Mouse (Mus musculus) embryonic facial prominence, embryonic 11.5 days (tissue): Measurements from ENCODE around the gene Pex6. TPM values are rescaled to one million over a fixed set of nuclear protein-coding genes. Genes with fewer than 3 reads are reported as not detected.

Experiments
- ATAC-seq: fragments of 200-750 bp; cut with Nextera tagmentation; replicated peaks from 2 replicates; pipeline ENCODE4 v1.8.0; 2017; ENCODE audit warnings: low read depth; ENCODE audit not compliant: insufficient number of reproducible peaks, low FRiP score, low TSS enrichment
- DNase-seq: peaks from one replicate; pipeline ENCODE4 v3.0.0-alpha.2; 2015; ENCODE audit warnings: low spot score
- H3K27ac ChIP-seq: fragments of 300-500 bp; sonication (generic); replicated peaks from 2 replicates; pipeline ENCODE4 v1.5.1; 2014; ENCODE audit warnings: mild to moderate bottlenecking, low read depth, low read length, control low read depth
- H3K27me3 ChIP-seq: fragments of 300-500 bp; sonication (generic); 2 replicates; pipeline ENCODE4 v1.6.1; 2014; ENCODE audit warnings: mild to moderate bottlenecking, low read length, moderate library complexity, mixed read lengths; ENCODE audit not compliant: control insufficient read depth, insufficient read depth
- H3K36me3 ChIP-seq: fragments of 300-500 bp; sonication (generic); replicated peaks from 2 replicates; pipeline ENCODE4 v1.6.1; 2014; ENCODE audit warnings: low read depth, mild to moderate bottlenecking, low read length, moderate library complexity, mixed read lengths; ENCODE audit not compliant: control insufficient read depth, insufficient read depth
- H3K4me1 ChIP-seq: fragments of 300-500 bp; sonication (generic); 2 replicates; pipeline ENCODE4 v1.6.1; 2014; ENCODE audit warnings: low read length, mixed read lengths; ENCODE audit not compliant: control insufficient read depth, insufficient read depth
- H3K4me2 ChIP-seq: fragments of 300-500 bp; sonication (generic); 2 replicates; pipeline ENCODE4 v1.6.1; 2014; ENCODE audit warnings: low read depth, mild to moderate bottlenecking, control low read depth, low read length, moderate library complexity
- H3K4me3 ChIP-seq: fragments of 300-500 bp; sonication (generic); 2 replicates; pipeline ENCODE4 v1.5.1; 2014; ENCODE audit warnings: low read depth, low read length, control low read depth
- H3K9ac ChIP-seq: fragments of 300-500 bp; sonication (generic); replicated peaks from 2 replicates; pipeline ENCODE4 v1.6.1; 2014; ENCODE audit warnings: mild to moderate bottlenecking, control low read depth, low read length
- H3K9me3 ChIP-seq: fragments of 300-500 bp; sonication (generic); replicated peaks from 2 replicates; pipeline ENCODE4 v1.6.1; 2016; ENCODE audit warnings: mild to moderate bottlenecking, low read length, inconsistent platforms, mixed read lengths; ENCODE audit not compliant: control insufficient read depth
- WGBS: fragments of 180-500 bp; shearing (Covaris S2); extraction: QIAGEN DNeasy Blood & Tissue Kit; methylation state at CpG from one replicate; pipeline ENCODE4 v1.1.7; 2014; 5-methylcytosine and 5-hydroxymethylcytosine counted together
- polyA plus RNA-seq: library from polyadenylated mRNA; unstranded; fragments of >200 nt; fragmentation: Nextera tagmentation; extraction: Ambion mirVana; gene quantifications from 2 replicates; pipeline ENCODE4 v1.2.1, GENCODE M21; 2014

The Pex6 gene
- polyA plus RNA-seq, 1 experiment from 2014 or later: 13.9 TPM

DNA sequence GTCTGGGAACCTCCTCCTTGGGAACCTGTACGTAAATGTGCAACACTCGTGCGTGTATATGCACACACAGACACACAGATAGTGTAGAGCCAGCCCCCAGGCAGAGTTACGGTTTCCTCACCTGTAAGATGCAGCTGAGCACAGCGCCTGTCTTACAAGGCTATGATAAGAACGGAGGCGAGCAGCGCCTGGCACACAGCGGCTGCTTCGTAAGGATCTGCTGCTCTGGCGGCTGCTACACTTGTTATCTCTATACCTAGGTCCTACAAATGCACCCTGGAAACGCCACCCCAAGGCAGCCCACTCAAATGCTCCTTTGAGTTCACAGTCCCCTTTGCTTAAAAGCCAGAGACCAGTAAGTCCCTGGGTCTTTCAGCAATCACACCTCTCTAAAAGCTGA is 20.6 kb upstream of the Pex6 start:
- Histone ChIP-seq H3K4me1 (no peaks in the 10 kb centered on the region), H3K9ac (no peak overlapping the region), H3K36me3 (peaks cover 8% of the 10 kb centered on the region; the same call in 1 of the 2 replicates), H3K27me3 (no peaks in the 10 kb centered on the region), H3K4me3 (no peak overlapping the region), H3K4me2 (no peak overlapping the region), H3K27ac (no peak overlapping the region), H3K9me3 (no peaks in the 10 kb centered on the region)
- DNase-seq (no peak), ATAC-seq (no peak)
- 94% methylated on average over 12 of the region's 12 CpGs for WGBS

DNA sequence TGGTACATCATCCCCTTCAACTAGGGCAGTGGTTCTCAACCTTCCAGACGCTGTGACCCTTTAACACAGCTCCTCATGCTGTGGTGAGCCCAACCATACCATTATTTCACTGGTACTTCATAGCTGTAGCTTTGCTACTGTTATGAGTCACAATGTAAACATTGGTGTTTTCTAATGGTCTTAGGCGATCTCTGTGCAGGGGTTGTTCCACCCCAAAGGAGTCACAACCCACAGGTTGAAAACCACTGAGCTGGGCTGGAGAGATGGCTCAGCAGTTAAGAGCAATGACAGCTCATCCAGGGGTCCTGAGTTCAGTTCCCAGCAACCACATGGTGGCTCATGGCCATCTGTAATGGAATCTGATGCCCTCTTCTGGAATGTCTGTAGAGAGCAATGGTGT is 19.9 kb upstream of the Pex6 start:
- WGBS: 90% methylated on average over 2 of the region's 2 CpGs
- no peak overlapping the region for H3K27ac ChIP-seq

DNA sequence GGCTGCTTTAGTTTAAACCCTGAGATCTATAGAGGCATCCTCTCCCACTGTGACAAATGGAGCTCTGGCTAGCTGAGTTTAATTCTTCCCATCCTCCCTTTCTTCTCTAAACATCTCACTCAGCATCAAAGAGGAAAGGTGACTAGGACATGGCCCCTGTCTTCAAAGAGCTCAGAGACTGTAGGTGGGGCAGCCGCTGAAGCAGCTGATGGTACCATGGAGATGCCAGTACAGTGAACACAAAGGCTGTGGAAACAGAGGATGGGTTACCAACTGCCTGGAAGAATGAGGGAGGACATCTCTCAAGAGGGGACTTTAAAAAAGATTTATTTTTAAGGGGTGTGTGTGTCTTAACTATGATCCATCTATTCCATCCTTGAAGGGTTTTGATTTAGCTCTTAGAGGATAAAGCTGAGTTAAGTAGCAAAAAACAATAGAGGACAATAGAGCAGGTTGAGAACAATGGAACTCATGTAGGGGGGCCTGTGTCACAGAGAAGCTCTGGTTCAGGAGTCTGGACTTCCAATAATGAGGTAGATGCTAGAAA is 16.7 kb upstream of the Pex6 start:
- no peak overlapping the region for H3K27ac ChIP-seq
- DNase-seq (no peak), ATAC-seq (no peak)
- no peak overlapping the region for H3K4me2 ChIP-seq
- WGBS: 90% methylated on average over 1 of the region's 1 CpGs
- no peaks in the 10 kb centered on the region for H3K4me1 ChIP-seq
- H3K9ac ChIP-seq: no peak overlapping the region
- peaks cover 2% of the 10 kb centered on the region; the same call in 1 of the 2 replicates for H3K36me3 ChIP-seq
- H3K9me3 ChIP-seq: no peaks in the 10 kb centered on the region
- no peaks in the 10 kb centered on the region for H3K27me3 ChIP-seq
- H3K4me3 ChIP-seq: no peak overlapping the region

More for the DNA sequence above, 19.9 kb upstream of the Pex6 start:
- Histone ChIP-seq H3K9ac (no peak overlapping the region), H3K4me2 (no peak overlapping the region), H3K4me1 (no peaks in the 10 kb centered on the region), H3K9me3 (no peaks in the 10 kb centered on the region), H3K4me3 (no peak overlapping the region), H3K27me3 (no peaks in the 10 kb centered on the region), H3K36me3 (0 out of 2 replicates have a peak, but pooled peaks cover 5% of the 10 kb centered on the region)
- ATAC-seq: no peak
- DNase-seq: no peak

DNA sequence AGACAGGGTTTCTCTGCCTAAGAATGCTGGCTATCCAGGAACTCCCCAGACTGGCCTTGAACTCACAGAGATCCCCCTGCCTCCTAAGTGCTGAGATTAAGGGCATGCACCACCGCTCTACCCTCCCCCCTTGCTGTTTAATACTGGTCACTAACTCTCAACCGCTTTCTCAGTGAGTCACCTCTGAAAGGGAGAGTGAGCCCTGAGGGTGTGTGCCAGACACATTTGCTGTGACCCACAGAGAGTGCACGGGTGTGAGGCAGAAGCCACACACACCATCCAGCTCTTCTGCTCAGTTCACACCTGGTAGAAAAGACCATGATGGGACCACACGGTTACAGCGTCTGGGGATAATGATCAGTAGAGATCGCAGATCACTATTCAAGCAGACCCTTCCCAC is 12.7 kb upstream of the Pex6 start:
- Histone ChIP-seq H3K4me1 (peaks cover 9% of the 10 kb centered on the region), H3K27ac (no peak overlapping the region), H3K9me3 (no peaks in the 10 kb centered on the region), H3K36me3 (no peaks in the 10 kb centered on the region; the same call in 1 of the 2 replicates), H3K9ac (no peak overlapping the region), H3K4me2 (no peak overlapping the region), H3K27me3 (no peaks in the 10 kb centered on the region), H3K4me3 (no peak overlapping the region)
- WGBS: 88% methylated on average over 6 of the region's 6 CpGs
- DNase-seq: no peak
- ATAC-seq: no peak

DNA sequence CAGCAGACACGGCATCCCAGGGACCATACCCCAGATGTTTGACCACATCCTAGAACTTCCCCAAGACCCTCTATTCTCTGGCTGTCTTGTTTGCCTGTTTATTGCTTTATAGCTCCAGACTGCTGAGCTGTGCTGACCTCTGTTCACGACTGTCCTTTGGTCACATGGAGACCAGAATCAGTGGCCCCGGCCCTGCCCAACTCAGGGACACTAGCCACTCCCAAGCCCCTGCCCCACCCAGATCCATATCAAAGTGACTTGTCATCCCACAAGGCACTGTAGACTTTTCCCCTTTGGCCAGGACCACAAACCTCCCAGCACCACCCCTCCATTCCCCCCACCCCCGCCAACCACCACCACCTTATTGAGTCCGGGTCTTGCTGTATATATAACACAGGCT is 12.0 kb upstream of the Pex6 start:
- WGBS: 87% methylated on average over 5 of the region's 5 CpGs
- Histone ChIP-seq H3K4me2 (no peak overlapping the region), H3K4me3 (no peak overlapping the region), H3K27ac (no peak overlapping the region), H3K9ac (no peak overlapping the region), H3K9me3 (no peaks in the 10 kb centered on the region), H3K4me1 (peaks cover 10% of the 10 kb centered on the region), H3K36me3 (no peaks in the 10 kb centered on the region; the same call in 1 of the 2 replicates), H3K27me3 (no peaks in the 10 kb centered on the region)
- no peak for DNase-seq
- no peak for ATAC-seq

DNA sequence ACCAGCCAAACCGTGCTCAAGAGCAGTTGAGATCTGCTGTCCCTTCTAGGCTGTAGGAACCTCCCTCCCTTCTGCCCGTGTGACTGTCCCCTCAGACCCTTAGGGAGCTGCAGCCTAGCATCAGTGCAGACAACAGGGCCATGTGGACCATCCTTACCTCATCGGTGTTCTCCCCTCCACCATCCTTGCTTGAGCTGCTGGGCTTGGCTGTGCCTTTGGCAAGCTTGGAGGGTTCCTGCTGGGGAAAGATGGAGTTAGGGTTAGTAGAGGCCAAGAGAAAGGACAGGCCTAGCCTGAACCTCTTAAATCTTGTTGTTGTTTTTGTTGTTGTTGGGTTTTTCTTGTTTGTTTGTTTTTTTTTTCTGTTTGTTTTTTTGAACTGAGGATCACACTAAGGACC is 11.4 kb upstream of the Pex6 start:
- no peak overlapping the region for H3K4me3 ChIP-seq
- no peaks in the 10 kb centered on the region; the same call in 1 of the 2 replicates for H3K36me3 ChIP-seq
- 92% methylated on average over 3 of the region's 3 CpGs for WGBS

DNA sequence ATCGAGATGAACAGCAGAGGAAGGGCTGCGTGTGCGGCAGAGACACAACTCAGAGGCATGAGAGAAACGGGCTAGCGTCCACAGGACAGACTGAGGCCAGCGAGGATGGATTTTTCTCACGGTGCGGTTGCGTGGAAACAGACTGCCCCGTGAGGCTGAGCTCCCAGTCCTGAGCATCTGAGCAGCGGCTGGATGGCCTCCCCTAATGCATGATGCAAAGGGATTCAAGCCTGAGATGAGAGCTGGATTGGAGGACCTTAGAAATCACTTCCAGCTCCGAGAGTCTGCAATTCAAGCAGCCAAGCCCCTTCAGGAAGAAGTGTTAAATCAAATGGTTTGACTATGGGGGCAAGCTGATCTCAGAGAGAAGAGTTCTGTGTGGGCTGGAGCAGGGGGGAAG is 9.8 kb upstream of the Pex6 start:
- DNase-seq (no peak), ATAC-seq (no peak)
- H3K4me1 ChIP-seq: peaks cover 10% of the 10 kb centered on the region
- H3K4me3 ChIP-seq: no peak overlapping the region
- H3K9ac ChIP-seq: no peak overlapping the region; the same call in 1 of the 2 replicates
- H3K36me3 ChIP-seq: no peaks in the 10 kb centered on the region; the same call in 1 of the 2 replicates
- no peak overlapping the region for H3K4me2 ChIP-seq
- H3K27me3 ChIP-seq: no peaks in the 10 kb centered on the region
- WGBS: 87% methylated on average over 12 of the region's 12 CpGs
- no peak overlapping the region for H3K27ac ChIP-seq
- H3K9me3 ChIP-seq: no peaks in the 10 kb centered on the region

More for the DNA sequence above, 11.4 kb upstream of the Pex6 start:
- H3K9me3 ChIP-seq: no peaks in the 10 kb centered on the region
- no peak overlapping the region for H3K27ac ChIP-seq
- no peak overlapping the region for H3K9ac ChIP-seq
- H3K4me2 ChIP-seq: no peak overlapping the region
- peaks cover 10% of the 10 kb centered on the region for H3K4me1 ChIP-seq
- ATAC-seq (no peak), DNase-seq (no peak)
- H3K27me3 ChIP-seq: no peaks in the 10 kb centered on the region

DNA sequence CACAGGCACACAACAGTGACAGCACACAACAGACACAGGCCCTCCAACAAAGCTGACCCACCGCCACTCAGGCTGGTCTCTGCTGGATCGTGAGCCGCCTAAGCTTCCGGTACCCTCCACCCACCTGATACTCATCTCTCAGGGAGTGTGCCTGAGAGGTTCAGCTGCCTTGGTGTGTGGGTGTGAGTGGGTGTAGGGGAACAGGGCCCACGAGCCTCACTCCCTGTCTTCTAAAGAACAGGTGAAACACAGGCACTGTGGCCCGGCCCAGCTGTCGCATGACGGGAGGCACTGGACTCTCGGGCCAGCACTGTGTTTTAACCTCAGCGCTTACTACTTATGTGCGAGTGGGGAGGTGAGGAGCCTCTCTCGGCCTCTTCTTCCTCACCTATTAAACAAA is 9.2 kb upstream of the Pex6 start:
- H3K9me3 ChIP-seq: no peaks in the 10 kb centered on the region
- no peak for ATAC-seq
- H3K36me3 ChIP-seq: no peaks in the 10 kb centered on the region; the same call in 1 of the 2 replicates
- H3K4me3 ChIP-seq: no peak overlapping the region
- H3K4me1 ChIP-seq: peaks cover 10% of the 10 kb centered on the region
- H3K4me2 ChIP-seq: no peak overlapping the region
- WGBS: 86% methylated on average over 12 of the region's 12 CpGs
- DNase-seq: no peak
- H3K27ac ChIP-seq: no peak overlapping the region
- H3K27me3 ChIP-seq: no peaks in the 10 kb centered on the region
- no peak overlapping the region; the same call in 1 of the 2 replicates for H3K9ac ChIP-seq
